Mouse (Mus musculus) ES-E14 (cell line): ENCODE measurements at regions not wholly inside any gene's neighbourhood (a gene's known extent, or its start where the extent isn't known, plus 50 kb on each side); places are given as distances from the start of the nearest gene placed in this dataset.

Experiments
- CHD2 ChIP-seq: IDR thresholded peaks from 2 replicates; pipeline ENCODE4 v1.6.1; 2014; ENCODE audit warnings: mild to moderate bottlenecking, low read depth, low read length, inconsistent platforms
- HCFC1 ChIP-seq: IDR thresholded peaks from 2 replicates; pipeline ENCODE4 v1.6.1; 2012; ENCODE audit warnings: low read length, inconsistent platforms, borderline replicate concordance; ENCODE audit not compliant: insufficient read depth
- MAFK ChIP-seq: IDR thresholded peaks from 2 replicates; pipeline ENCODE4 v1.6.1; 2014; ENCODE audit warnings: mild to moderate bottlenecking, low read depth, low read length, inconsistent platforms; ENCODE audit not compliant: insufficient read depth
- ZC3H11A ChIP-seq: IDR thresholded peaks from 2 replicates; pipeline ENCODE4 v1.6.1; 2012; ENCODE audit warnings: low read depth, mild to moderate bottlenecking, inconsistent platforms, low read length, borderline replicate concordance

- no peak for TF ChIP-seq CHD2
- no peak for TF ChIP-seq HCFC1
- TF ChIP-seq MAFK = no peak
- TF ChIP-seq ZC3H11A = no peak
Observed at GRCm38 (mm10) chr14:36450126-36450525, 355.4 kb downstream of the 4930474N05Rik start.
